Mouse (Mus musculus) forebrain, embryonic 12.5 days (tissue): ENCODE measurements at regions not wholly inside any gene's neighbourhood (a gene's known extent, or its start where the extent isn't known, plus 50 kb on each side); places are given as distances from the start of the nearest gene placed in this dataset.

Experiments used
- ATAC-seq: fragments of 200-750 bp; cut with Nextera tagmentation; 2 replicates; pipeline ENCODE4 v1.8.0; 2017; ENCODE audit warnings: moderate TSS enrichment; ENCODE audit not compliant: low FRiP score
- H3K27ac ChIP-seq: fragments of 300-500 bp; sonication (generic); 2 replicates; pipeline ENCODE4 v1.5.1; 2016; ENCODE audit warnings: mild to moderate bottlenecking
- H3K27me3 ChIP-seq: fragments of 300-500 bp; sonication (generic); 2 replicates; pipeline ENCODE4 v1.6.1; 2016; ENCODE audit warnings: mild to moderate bottlenecking
- H3K36me3 ChIP-seq: fragments of 300-500 bp; sonication (generic); replicated peaks from 2 replicates; pipeline ENCODE4 v1.6.1; 2016; ENCODE audit warnings: mild to moderate bottlenecking
- H3K4me1 ChIP-seq: fragments of 300-500 bp; sonication (generic); 2 replicates; pipeline ENCODE4 v1.6.1; 2016
- H3K4me2 ChIP-seq: fragments of 300-500 bp; sonication (generic); 2 replicates; pipeline ENCODE4 v1.6.1; 2016; ENCODE audit warnings: mild to moderate bottlenecking, moderate library complexity
- H3K4me3 ChIP-seq: fragments of 300-500 bp; sonication (generic); replicated peaks from 2 replicates; pipeline ENCODE4 v1.5.1; 2016; ENCODE audit warnings: mild to moderate bottlenecking
- H3K9ac ChIP-seq: fragments of 300-500 bp; sonication (generic); 2 replicates; pipeline ENCODE4 v1.6.1; 2016; ENCODE audit warnings: mild to moderate bottlenecking
- H3K9me3 ChIP-seq: fragments of 300-500 bp; sonication (generic); 2 replicates; pipeline ENCODE4 v1.6.1; 2016
- WGBS: fragments of 180-500 bp; shearing (Covaris S2); methylation state at CpG from one replicate; pipeline ENCODE4 v1.1.7; 2016; 5-methylcytosine and 5-hydroxymethylcytosine counted together

DNA sequence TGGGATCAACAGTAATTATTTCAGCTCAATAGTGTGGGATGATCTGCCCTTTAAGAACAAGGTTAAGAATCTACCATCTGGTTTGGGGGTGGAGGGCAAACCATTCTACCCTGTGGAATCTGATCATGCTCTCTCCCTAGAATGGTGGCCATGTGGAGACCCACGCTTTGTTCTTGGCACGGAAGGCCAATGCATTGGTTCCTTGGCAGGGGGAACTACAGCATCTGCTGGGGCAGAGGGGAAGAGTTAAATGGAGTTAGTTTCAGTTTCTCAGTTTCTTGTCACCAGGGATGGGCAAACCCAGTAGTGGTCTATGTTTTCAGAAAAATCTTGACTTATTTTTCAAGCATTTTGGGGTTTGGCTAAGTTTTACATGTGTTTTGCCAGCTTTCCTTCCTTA, 174.5 kb downstream of the Enc1 start:
- WGBS = 92% methylated on average over 2 of the region's 2 CpGs
- H3K36me3 ChIP-seq = no peaks in the 10 kb centered on the region
- no peak for ATAC-seq

DNA sequence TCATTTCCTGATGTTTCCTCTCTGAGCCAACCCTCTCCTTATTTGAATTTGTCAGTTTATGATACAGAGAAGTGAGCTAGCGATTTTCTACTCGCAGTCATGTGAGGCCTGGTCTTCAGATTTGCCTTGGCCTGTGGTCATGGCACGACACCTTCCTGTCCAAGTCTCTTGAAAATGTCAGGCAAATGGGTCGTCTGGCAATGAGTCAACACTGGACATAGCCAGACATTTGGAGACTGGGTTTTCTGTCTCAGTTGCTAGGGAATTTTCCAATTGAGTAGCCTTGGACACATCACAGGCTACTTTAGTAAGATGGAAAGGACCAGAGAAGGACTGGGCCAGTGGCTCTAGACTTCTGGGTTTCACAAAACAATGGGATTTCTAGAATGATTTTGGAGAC, 171.2 kb downstream of the Enc1 start:
- no peak overlapping the region for H3K4me3 ChIP-seq
- ATAC-seq = no peak
- H3K9me3 ChIP-seq = no peaks in the 10 kb centered on the region
- peaks cover 35% of the 10 kb centered on the region for H3K4me1 ChIP-seq
- no peak overlapping the region for H3K9ac ChIP-seq
- 85% methylated on average over 4 of the region's 4 CpGs for WGBS
- no peak overlapping the region for H3K27ac ChIP-seq
- no peaks in the 10 kb centered on the region for H3K36me3 ChIP-seq
- H3K4me2 ChIP-seq = no peak overlapping the region
- H3K27me3 ChIP-seq = no peaks in the 10 kb centered on the region

More for the DNA sequence above, 174.5 kb downstream of the Enc1 start:
- Histone ChIP-seq H3K27me3 (no peaks in the 10 kb centered on the region), H3K9me3 (no peaks in the 10 kb centered on the region), H3K9ac (no peak overlapping the region), H3K4me2 (no peak overlapping the region), H3K4me3 (no peak overlapping the region), H3K27ac (no peak overlapping the region), H3K4me1 (peaks cover 8% of the 10 kb centered on the region)

DNA sequence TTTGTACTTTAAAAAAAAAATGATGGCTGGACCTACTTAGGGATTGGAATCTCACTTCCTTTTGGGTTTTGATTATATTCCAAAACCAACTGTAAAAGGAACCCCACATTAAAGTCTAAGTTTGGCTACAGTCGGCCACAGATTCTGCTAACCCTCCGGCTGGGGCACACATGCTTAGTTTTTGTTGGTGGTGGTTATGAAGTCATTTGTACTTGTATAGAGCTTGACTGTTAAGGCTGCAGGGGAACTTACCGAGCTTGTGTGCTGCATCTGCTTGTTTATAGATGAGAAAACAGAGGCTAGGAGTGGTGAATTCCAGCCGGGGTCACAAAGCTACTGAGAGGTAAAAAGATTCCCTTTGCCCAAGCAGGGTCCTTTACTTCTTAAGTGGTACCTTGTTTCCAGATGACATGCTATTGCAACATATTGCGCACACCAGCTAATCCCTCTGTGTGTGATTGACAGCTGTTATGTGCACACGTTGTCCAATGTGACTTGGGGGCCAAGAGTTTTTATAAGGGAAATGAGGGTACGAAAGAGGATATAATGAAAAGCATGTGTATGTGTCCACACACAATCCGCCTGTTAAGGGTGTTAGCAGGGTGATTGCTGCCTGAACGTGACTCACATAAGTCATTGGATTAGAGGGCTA, 169.8 kb downstream of the Enc1 start:
- ATAC-seq = no peak

DNA sequence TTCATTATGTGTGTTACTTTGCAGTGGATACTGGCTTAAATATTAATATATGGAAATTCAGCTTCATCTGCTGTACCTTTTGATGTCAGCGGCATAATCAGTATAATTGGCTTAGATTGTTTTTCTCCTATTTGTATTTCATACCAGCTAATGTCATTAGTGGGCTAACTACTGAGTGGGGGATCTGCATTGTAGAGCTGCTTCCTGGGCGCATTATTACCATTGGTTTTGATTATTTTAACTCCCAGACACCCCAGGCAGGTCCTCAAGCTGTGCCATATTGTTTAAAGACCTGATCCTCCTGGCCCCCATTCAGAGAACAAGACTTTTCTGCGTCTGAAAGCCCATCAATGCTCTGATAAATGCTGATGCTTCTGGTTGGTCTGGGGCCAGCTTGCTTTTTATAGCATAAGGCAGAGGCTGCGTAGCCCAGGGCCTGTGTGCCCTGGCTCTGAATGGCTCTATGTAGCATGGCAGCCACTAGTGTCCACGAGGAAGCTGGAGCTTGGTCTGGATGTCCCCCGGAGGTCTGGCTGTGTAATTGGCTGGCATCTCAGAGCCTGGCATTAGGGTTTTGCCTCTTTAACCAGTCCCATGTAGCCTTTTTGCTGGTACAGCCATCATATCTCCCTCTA, 169.1 kb downstream of the Enc1 start:
- Histone ChIP-seq H3K4me1 (peaks cover 40% of the 10 kb centered on the region), H3K4me3 (no peak overlapping the region), H3K36me3 (no peaks in the 10 kb centered on the region), H3K27me3 (no peaks in the 10 kb centered on the region), H3K27ac (peak overlapping the region; percentile 70), H3K9me3 (no peaks in the 10 kb centered on the region), H3K9ac (no peak overlapping the region), H3K4me2 (no peak overlapping the region)
- WGBS = 50% methylated on average over 6 of the region's 6 CpGs
- ATAC-seq = peak; percentile 50

More for the DNA sequence above, 169.8 kb downstream of the Enc1 start:
- Histone ChIP-seq H3K4me1 (peaks cover 40% of the 10 kb centered on the region), H3K27ac (peak overlapping the region; percentile 70), H3K27me3 (no peaks in the 10 kb centered on the region), H3K4me2 (no peak overlapping the region), H3K9me3 (no peaks in the 10 kb centered on the region), H3K4me3 (no peak overlapping the region), H3K36me3 (no peaks in the 10 kb centered on the region), H3K9ac (no peak overlapping the region)
- 55% methylated on average over 9 of the region's 9 CpGs for WGBS

DNA sequence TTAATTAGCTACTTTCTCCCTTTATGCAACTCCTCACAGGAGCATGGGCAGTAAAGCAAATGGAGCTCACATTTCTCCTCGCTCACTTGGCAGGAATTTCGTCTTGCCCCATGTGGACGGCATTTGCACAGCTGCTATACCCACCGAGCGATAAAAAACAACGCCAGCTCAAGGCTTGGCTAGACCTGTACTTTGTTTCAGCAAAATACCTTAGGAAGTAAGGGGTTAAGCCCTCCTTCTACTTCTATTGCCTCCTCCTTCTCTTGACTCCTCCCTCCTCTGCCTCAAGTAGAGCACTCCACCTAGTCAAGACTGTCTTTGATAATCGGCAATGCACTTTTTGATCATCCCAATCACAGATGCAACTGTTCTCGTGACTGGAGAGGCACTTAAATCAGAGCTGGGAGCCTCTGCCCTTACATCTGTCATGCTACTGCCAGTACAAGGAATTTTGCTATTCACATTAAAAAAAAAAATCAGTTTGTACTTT, 168.4 kb downstream of the Enc1 start:
- Histone ChIP-seq H3K4me3 (no peak overlapping the region), H3K36me3 (no peaks in the 10 kb centered on the region), H3K27me3 (no peaks in the 10 kb centered on the region), H3K4me2 (no peak overlapping the region), H3K4me1 (peaks cover 40% of the 10 kb centered on the region), H3K27ac (peak overlapping the region; percentile 67), H3K9me3 (no peaks in the 10 kb centered on the region), H3K9ac (no peak overlapping the region)
- 51% methylated on average over 8 of the region's 8 CpGs for WGBS
- ATAC-seq = peak; percentile 61

DNA sequence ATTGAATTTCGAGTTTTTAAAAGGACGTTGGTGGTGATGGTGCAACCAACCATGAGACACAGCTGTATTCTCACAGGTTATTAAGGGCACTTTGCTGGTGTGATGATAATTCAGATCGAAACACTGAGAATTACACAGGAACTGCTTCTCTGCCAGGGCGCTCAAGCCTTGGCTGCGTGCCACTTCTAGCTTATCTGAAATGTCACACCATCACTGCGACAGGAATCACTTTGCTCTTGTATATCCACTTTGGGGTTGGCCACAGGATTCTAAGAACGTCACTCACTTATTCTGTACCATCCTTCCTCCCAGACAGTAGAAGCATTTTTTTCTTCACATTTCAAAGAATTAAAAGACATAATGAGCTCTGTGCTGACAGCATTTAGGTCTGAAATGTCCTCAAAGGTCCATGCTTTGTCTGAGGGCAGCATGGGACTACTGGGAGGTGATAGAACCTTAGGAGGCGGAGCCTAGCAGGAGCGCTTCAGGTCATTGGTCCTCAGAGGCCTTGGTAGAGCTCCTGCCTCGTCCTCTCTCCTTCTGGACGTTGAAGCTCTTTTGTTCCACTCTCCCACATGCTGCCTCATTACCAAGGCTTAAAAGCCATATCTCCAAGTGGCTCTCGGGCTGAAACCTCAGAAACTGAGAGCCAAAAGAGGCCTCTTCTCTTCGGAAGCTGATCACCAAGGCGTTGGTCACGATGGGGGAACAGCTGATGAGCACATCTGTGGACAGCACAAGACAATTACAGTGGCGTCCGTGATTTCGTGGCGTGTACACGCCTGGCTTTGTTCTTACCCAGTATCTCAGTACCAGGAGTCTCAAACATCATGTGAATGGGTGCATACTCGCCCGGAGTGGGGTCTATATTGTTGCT, 167.7 kb downstream of the Enc1 start:
- WGBS = 66% methylated on average over 22 of the region's 22 CpGs
- H3K27ac ChIP-seq = peak overlapping the region; percentile 67
- 0 out of 2 replicates have a peak, but pooled peaks cover 4% of the 10 kb centered on the region for H3K27me3 ChIP-seq

DNA sequence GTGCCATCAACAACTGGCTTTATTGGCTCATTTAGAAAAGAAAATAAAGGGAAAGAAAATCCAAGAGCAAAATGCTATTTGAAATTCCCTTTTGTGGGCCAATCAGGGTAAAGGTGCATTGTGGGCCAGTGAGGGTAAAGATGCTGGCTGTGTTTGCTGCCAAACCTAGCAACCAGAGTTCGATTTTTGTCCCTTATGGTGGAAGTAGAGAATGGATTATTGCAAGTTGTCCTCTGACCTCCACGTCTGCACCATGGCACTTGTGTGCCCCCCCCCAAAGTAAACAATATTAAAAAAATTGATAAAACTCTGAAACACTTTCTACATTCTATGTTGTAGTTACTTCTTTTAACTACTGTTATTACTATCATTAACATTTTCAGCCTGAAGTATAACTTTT, 166.9 kb downstream of the Enc1 start:
- Histone ChIP-seq H3K4me3 (no peak overlapping the region), H3K4me1 (peaks cover 40% of the 10 kb centered on the region), H3K27me3 (0 out of 2 replicates have a peak, but pooled peaks cover 5% of the 10 kb centered on the region), H3K9ac (no peak overlapping the region), H3K27ac (no peak overlapping the region), H3K9me3 (no peaks in the 10 kb centered on the region), H3K4me2 (no peak overlapping the region), H3K36me3 (no peaks in the 10 kb centered on the region)
- ATAC-seq = no peak
- 64% methylated on average over 2 of the region's 2 CpGs for WGBS

More for the DNA sequence above, 167.7 kb downstream of the Enc1 start:
- no peak overlapping the region for H3K4me2 ChIP-seq
- no peak overlapping the region for H3K4me3 ChIP-seq
- no peak overlapping the region for H3K9ac ChIP-seq
- no peaks in the 10 kb centered on the region for H3K36me3 ChIP-seq
- peak; percentile 51; the same call in 1 of the 2 replicates for ATAC-seq
- peaks cover 40% of the 10 kb centered on the region for H3K4me1 ChIP-seq
- H3K9me3 ChIP-seq = no peaks in the 10 kb centered on the region

DNA sequence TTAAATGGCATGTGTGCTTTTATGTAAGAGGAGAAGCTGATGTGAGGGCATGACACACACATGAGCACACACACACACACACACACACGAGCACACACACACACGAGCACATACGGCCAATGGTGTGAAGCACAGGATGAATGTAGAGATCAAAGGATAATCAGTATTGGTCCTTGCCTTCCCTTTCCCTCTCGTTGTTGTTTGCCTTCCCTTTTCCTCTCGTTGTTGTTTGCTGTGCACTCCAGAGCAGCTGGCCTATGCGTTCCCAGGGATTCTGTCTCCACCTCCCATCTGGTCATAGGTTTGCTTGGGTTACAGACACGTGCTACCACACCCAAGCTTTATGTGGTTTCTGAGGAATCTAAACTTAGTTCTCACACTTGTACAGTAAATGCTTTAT, 165.8 kb downstream of the Enc1 start:
- H3K9ac ChIP-seq = no peak overlapping the region
- 0 out of 2 replicates have a peak, but pooled peaks cover 5% of the 10 kb centered on the region for H3K27me3 ChIP-seq
- H3K4me2 ChIP-seq = no peak overlapping the region
- H3K36me3 ChIP-seq = no peaks in the 10 kb centered on the region
- 49% methylated on average over 7 of the region's 7 CpGs for WGBS
- no peaks in the 10 kb centered on the region for H3K9me3 ChIP-seq
- peak overlapping the region; percentile 38; the same call in 1 of the 2 replicates for H3K27ac ChIP-seq
- no peak overlapping the region for H3K4me3 ChIP-seq
- no peak for ATAC-seq
- H3K4me1 ChIP-seq = peaks cover 48% of the 10 kb centered on the region

DNA sequence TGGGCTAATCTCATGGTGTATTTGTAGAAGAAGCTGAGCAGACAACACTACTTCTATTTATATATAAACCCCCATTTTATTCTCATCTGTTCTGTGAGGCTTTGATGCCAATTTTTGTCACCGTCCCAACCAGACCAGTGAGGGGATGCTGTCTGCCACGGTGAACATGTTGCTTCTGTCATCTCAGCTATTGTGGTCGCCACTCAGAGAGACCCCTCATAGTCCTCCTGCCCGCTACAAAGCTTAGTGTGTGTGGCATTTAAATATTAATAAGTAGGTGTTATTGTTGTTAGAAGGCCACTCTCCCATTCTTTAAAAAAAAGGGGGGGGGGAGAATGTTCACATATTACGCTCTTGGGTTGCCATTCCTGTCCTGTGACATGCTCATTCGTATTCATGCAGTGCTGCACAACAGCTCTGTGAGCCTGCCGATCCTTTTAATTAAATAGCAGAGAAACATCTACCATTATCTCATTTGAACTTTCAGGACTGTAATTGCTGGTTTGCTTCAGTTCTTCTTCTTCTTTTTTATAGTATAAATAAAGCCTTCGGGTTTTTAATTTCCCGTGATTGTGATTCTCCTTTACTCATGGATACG, 161.4 kb downstream of the Enc1 start:
- Histone ChIP-seq H3K4me2 (no peak overlapping the region), H3K9me3 (no peaks in the 10 kb centered on the region), H3K9ac (no peak overlapping the region), H3K4me3 (no peak overlapping the region), H3K27me3 (0 out of 2 replicates have a peak, but pooled peaks cover 5% of the 10 kb centered on the region), H3K27ac (no peak overlapping the region), H3K36me3 (no peaks in the 10 kb centered on the region), H3K4me1 (peaks cover 18% of the 10 kb centered on the region)
- 0 out of 2 replicates have a peak, but pooled peaks have one; percentile 33 for ATAC-seq
- 41% methylated on average over 10 of the region's 10 CpGs for WGBS

DNA sequence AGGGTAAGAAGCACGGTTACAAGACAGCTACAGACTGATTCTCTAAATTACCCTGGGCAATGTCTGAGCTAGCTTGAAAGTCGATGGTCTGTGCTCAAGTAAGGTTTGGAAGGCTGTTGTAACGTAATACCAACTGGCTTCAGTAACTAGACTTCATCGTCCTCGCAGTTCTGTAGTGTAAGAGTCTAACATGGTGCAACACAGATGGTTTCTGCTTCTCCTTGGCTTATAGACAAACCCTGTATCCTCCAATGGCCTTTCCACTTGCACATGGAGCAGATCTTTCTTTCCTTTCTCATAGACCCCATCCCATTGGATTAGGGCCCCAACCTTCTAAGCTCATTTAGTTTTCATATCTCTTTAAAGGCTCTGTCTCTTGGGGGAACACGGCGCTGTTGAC, 160.7 kb downstream of the Enc1 start:
- no peak overlapping the region for H3K4me2 ChIP-seq
- ATAC-seq = no peak
- no peaks in the 10 kb centered on the region for H3K36me3 ChIP-seq
- WGBS = 89% methylated on average over 7 of the region's 7 CpGs
- no peaks in the 10 kb centered on the region for H3K9me3 ChIP-seq
- H3K4me3 ChIP-seq = no peak overlapping the region
- no peak overlapping the region for H3K27ac ChIP-seq
- peaks cover 14% of the 10 kb centered on the region for H3K4me1 ChIP-seq
- H3K9ac ChIP-seq = no peak overlapping the region
- H3K27me3 ChIP-seq = 0 out of 2 replicates have a peak, but pooled peaks cover 5% of the 10 kb centered on the region

DNA sequence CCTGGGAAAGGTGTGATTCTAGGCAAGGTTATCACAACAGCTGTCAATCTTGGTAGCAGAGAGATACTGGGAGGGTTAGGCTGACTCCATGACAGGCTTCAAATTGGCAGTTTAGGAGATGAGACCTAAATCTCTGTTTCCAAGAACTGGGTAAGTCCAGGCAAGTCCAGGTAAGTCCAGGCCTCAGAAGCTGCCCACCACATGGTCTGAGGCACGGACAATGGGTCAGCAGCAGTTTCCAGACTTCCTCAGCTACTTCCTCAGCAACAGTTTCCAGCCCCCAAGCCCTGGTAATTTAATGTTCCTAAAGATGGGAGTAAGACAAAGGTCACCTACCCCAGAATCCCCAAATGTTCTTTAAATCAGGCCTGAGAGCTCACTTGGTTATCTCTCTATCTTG, 157.1 kb downstream of the Enc1 start:
- H3K9ac ChIP-seq = no peak overlapping the region
- H3K4me1 ChIP-seq = peaks cover 10% of the 10 kb centered on the region
- ATAC-seq = no peak
- H3K4me2 ChIP-seq = no peak overlapping the region
- H3K36me3 ChIP-seq = no peaks in the 10 kb centered on the region
- WGBS = 81% methylated on average over 1 of the region's 1 CpGs
- H3K27me3 ChIP-seq = no peaks in the 10 kb centered on the region
- no peak overlapping the region for H3K4me3 ChIP-seq
- H3K9me3 ChIP-seq = no peaks in the 10 kb centered on the region
- H3K27ac ChIP-seq = no peak overlapping the region
